Mouse (Mus musculus) hindbrain, embryonic 14.5 days (tissue): Measurements from ENCODE around the gene Brinp3. TPM values are rescaled to one million over a fixed set of nuclear protein-coding genes. Genes with fewer than 3 reads are reported as not detected.

Source experiments
- ATAC-seq: fragments of 200-750 bp; cut with Nextera tagmentation; 2 replicates; pipeline ENCODE4 v1.8.0; 2017; ENCODE audit warnings: moderate number of reproducible peaks, mild to moderate bottlenecking, moderate TSS enrichment, moderate library complexity; ENCODE audit not compliant: low FRiP score
- DNase-seq: peaks from one replicate; pipeline ENCODE4 v3.0.0-alpha.2; 2015; ENCODE audit warnings: low spot score
- H3K27ac ChIP-seq: fragments of 300-500 bp; sonication (generic); 2 replicates; pipeline ENCODE4 v1.5.1; 2014; ENCODE audit warnings: mild to moderate bottlenecking, moderate library complexity
- H3K27me3 ChIP-seq: fragments of 300-500 bp; sonication (generic); 2 replicates; pipeline ENCODE4 v1.6.1; 2014; ENCODE audit warnings: mild to moderate bottlenecking, low read length, mixed read lengths; ENCODE audit not compliant: control insufficient read depth, insufficient read depth
- H3K36me3 ChIP-seq: fragments of 300-500 bp; sonication (generic); replicated peaks from 2 replicates; pipeline ENCODE4 v1.6.1; 2014; ENCODE audit not compliant: control insufficient read depth, insufficient read depth
- H3K4me1 ChIP-seq: fragments of 300-500 bp; sonication (generic); replicated peaks from 2 replicates; pipeline ENCODE4 v1.6.1; 2014; ENCODE audit warnings: antibody characterized with exemption, low read length, mixed read lengths; ENCODE audit not compliant: control insufficient read depth, insufficient read depth
- H3K4me2 ChIP-seq: fragments of 300-500 bp; sonication (generic); replicated peaks from 2 replicates; pipeline ENCODE4 v1.6.1; 2014; ENCODE audit warnings: mild to moderate bottlenecking, moderate library complexity
- H3K4me3 ChIP-seq: fragments of 300-500 bp; sonication (generic); replicated peaks from 2 replicates; pipeline ENCODE4 v1.5.1; 2014; ENCODE audit warnings: mild to moderate bottlenecking, low read length
- H3K9ac ChIP-seq: fragments of 300-500 bp; sonication (generic); 2 replicates; pipeline ENCODE4 v1.6.1; 2014
- H3K9me3 ChIP-seq: fragments of 300-500 bp; sonication (generic); 2 replicates; pipeline ENCODE4 v1.6.1; 2016; ENCODE audit warnings: low read length; ENCODE audit not compliant: control insufficient read depth
- WGBS: fragments of 180-500 bp; shearing (Covaris S2); extraction: QIAGEN DNeasy Blood & Tissue Kit; methylation state at CpG from one replicate; pipeline ENCODE4 v1.1.7; 2014; 5-methylcytosine and 5-hydroxymethylcytosine counted together
- polyA plus RNA-seq: library from polyadenylated mRNA; unstranded; fragments of >200 nt; fragmentation: Nextera tagmentation; extraction: Ambion mirVana; gene quantifications from 2 replicates; pipeline ENCODE4 v1.2.1, GENCODE M21; 2014

The Brinp3 gene
- polyA plus RNA-seq, 1 experiment from 2014 or later: 33.8 TPM

DNA sequence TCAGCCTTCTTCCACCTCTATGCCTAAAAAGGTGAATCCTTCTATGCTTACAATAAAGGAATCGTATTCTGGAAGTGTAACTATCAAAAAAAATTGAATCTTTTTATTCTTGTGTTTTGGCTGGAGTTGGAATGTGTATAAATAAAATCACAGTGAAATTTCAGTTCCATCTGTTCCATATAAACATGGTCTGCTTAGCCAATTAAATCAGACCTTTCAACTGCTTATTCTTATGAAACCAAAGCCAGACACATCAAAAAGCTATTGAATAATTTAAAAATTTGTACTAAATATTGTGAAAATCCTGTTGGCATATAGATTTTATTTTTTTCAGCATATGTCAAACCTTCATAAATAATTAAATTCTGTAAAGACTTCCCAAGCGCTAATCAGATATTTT lies 355.6 kb downstream of the Brinp3 start:
- DNase-seq: no peak
- 83% methylated on average over 2 of the region's 2 CpGs for WGBS

DNA sequence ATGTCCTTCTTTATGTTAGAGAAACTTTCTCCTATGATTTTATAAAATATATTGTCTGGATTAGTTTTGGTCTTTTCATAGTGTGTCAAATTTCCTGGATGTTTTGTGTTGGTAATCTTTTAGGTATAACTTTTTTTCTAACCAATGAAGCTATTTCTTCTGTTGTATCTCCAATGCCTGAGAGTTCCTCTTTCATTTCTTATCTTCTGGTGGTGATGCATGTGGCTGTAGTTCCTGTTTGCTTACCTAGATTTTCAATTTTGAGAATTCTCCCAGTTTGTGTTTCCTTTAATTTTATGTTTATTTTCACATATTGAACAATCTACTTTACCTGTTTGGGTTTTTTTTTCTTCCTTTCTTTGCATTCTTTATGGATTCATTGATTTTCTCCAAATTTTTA lies 404.1 kb downstream of the Brinp3 start:
- peaks cover 11% of the 10 kb centered on the region for H3K9me3 ChIP-seq
- no peak overlapping the region for H3K27ac ChIP-seq
- H3K9ac ChIP-seq: no peak overlapping the region
- DNase-seq (no peak), ATAC-seq (no peak)
- no peak overlapping the region for H3K4me3 ChIP-seq
- H3K27me3 ChIP-seq: no peaks in the 10 kb centered on the region
- no peak overlapping the region for H3K4me2 ChIP-seq
- no peaks in the 10 kb centered on the region for H3K36me3 ChIP-seq
- no peaks in the 10 kb centered on the region for H3K4me1 ChIP-seq

More for the DNA sequence above, 355.6 kb downstream of the Brinp3 start:
- Histone ChIP-seq H3K4me2 (no peak overlapping the region), H3K9me3 (no peaks in the 10 kb centered on the region), H3K9ac (no peak overlapping the region), H3K27me3 (no peaks in the 10 kb centered on the region), H3K36me3 (no peaks in the 10 kb centered on the region), H3K27ac (no peak overlapping the region), H3K4me3 (no peak overlapping the region), H3K4me1 (no peaks in the 10 kb centered on the region)
- no peak for ATAC-seq

DNA sequence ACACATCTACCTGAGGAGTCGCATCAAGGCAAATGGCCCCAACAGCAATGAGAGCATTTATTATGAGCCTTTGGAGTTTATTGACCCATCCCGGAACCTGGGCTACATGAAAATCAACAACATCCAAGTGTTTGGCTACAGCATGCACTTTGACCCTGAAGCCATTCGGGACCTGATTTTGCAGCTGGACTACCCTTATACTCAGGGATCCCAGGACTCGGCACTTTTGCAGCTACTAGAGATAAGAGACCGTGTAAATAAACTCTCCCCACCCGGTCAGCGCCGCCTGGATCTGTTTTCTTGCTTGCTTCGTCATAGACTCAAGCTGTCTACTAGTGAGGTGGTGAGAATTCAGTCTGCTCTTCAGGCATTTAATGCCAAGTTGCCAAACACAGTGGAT lies 407.1 kb downstream of the Brinp3 start:
- ATAC-seq (no peak), DNase-seq (no peak)
- peaks cover 6% of the 10 kb centered on the region; the same call in 1 of the 2 replicates for H3K9me3 ChIP-seq
- H3K36me3 ChIP-seq: no peaks in the 10 kb centered on the region
- 85% methylated on average over 9 of the region's 9 CpGs for WGBS
- H3K9ac ChIP-seq: no peak overlapping the region
- no peaks in the 10 kb centered on the region for H3K27me3 ChIP-seq
- no peak overlapping the region for H3K27ac ChIP-seq
- no peaks in the 10 kb centered on the region for H3K4me1 ChIP-seq
- H3K4me2 ChIP-seq: no peak overlapping the region
- no peak overlapping the region for H3K4me3 ChIP-seq

DNA sequence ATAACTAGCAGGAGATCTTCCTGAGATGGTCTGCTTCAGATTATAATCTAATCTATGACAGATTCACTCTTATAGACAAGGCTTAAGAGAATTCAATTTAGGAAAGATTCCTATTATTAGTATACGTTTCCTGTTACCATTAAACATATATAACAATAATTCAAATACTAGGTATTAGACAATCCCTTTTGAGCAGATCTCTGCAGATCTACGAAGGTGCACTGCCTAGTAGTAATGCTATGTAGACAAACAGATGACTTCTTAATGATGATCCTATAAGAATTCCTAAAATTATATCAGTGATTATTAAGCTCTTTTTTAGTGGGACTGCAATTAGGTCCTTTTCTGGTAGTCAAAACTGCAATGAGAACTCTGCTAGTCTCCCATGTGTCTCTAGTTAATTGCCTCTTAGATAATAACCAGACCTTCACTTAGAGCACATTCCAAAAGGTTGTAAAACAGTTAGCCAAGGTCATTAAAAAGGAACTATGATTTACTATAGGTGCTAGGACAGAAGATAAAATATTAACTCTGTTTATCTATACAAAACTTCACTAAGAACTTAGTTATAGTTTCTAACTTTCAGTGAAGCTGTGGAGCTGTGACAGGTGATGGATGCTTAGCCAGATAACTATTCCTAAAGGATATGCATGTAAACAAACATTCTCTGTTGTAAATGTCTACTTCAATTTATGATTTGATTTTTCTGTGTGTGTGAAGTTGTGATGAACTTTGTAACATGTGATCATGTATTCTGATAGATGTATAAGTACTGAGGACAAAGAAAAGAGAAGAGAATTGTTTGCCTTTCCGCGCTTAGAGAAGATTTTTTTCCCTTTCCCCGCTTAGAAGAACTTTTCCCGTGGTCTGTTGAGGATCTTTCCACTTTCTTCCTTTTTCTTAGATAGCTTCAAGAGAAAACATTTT lies 445.2 kb downstream of the Brinp3 start:
- no peaks in the 10 kb centered on the region for H3K27me3 ChIP-seq
- H3K4me3 ChIP-seq: no peak overlapping the region
- no peak overlapping the region for H3K27ac ChIP-seq
- H3K9me3 ChIP-seq: no peaks in the 10 kb centered on the region
- ATAC-seq (no peak), DNase-seq (no peak)
- H3K4me1 ChIP-seq: no peaks in the 10 kb centered on the region
- WGBS: 87% methylated on average over 6 of the region's 6 CpGs
- H3K36me3 ChIP-seq: no peaks in the 10 kb centered on the region
- no peak overlapping the region for H3K9ac ChIP-seq
- no peak overlapping the region for H3K4me2 ChIP-seq
